Mouse (Mus musculus) liver, embryonic 14.5 days (tissue): ENCODE data around the gene Alyref. TPM values are rescaled to one million over a fixed set of nuclear protein-coding genes. Genes with fewer than 3 reads are reported as not detected.
A peak's percentile ranks its signal among the peaks of the same experiment; 100 is the strongest.

Experiments
- ATAC-seq: fragments of 200-750 bp; cut with Nextera tagmentation; 2 replicates; pipeline ENCODE4 v1.8.0; 2017; ENCODE audit warnings: moderate number of reproducible peaks, mild to moderate bottlenecking, moderate library complexity; ENCODE audit not compliant: insufficient read depth
- DNase-seq, 3 experiments: peaks; one replicate each; pipeline ENCODE4 v3.0.0-alpha.2; 2012 to 2013; ENCODE audit warnings: low read depth in 3 of 3, low spot score in 3 of 3
- H3K27ac ChIP-seq: fragments of 300-500 bp; sonication (generic); 2 replicates; pipeline ENCODE4 v1.5.1; 2014; ENCODE audit warnings: moderate library complexity, mild to moderate bottlenecking, control low read depth, inconsistent platforms
- H3K27me3 ChIP-seq: fragments of 300-500 bp; sonication (generic); 2 replicates; pipeline ENCODE4 v1.6.1; 2014; ENCODE audit warnings: mild to moderate bottlenecking, low read length, moderate library complexity; ENCODE audit not compliant: control insufficient read depth, insufficient read depth
- H3K36me3 ChIP-seq: fragments of 300-500 bp; sonication (generic); replicated peaks from 2 replicates; pipeline ENCODE4 v1.6.1; 2014; ENCODE audit warnings: low read depth; ENCODE audit not compliant: control insufficient read depth, insufficient read depth
- H3K4me1 ChIP-seq, 2 experiments: fragments of 200-500 bp in 1 of 2; fragments of 300-500 bp in 1 of 2; sonication (generic) in 1 of 2; replicated peaks; 2 replicates each; pipeline ENCODE4 v1.6.1; 2012 to 2014; ENCODE audit warnings: antibody characterized with exemption in 1 of 2, inconsistent platforms in 1 of 2, low read length in 1 of 2; ENCODE audit not compliant: control insufficient read depth in 2 of 2, insufficient read depth in 2 of 2
- H3K4me2 ChIP-seq: fragments of 300-500 bp; sonication (generic); 2 replicates; pipeline ENCODE4 v1.6.1; 2014; ENCODE audit warnings: low read depth, mild to moderate bottlenecking, control low read depth, moderate library complexity
- H3K4me3 ChIP-seq, 2 experiments: fragments of 200-500 bp in 1 of 2; fragments of 300-500 bp in 1 of 2; sonication (generic) in 1 of 2; 2 replicates each; pipeline ENCODE4 v1.5.1; 2012 to 2014; ENCODE audit warnings: low read depth in 2 of 2, low read length in 2 of 2, mild to moderate bottlenecking in 2 of 2, control low read depth in 1 of 2, inconsistent platforms in 1 of 2, moderate library complexity in 1 of 2; ENCODE audit not compliant: insufficient read depth in 1 of 2
- H3K9ac ChIP-seq: fragments of 300-500 bp; sonication (generic); replicated peaks from 2 replicates; pipeline ENCODE4 v1.6.1; 2014; ENCODE audit warnings: mild to moderate bottlenecking, control low read depth, moderate library complexity
- H3K9me3 ChIP-seq: fragments of 300-500 bp; sonication (generic); 2 replicates; pipeline ENCODE4 v1.6.1; 2016; ENCODE audit warnings: low read length, mixed read lengths; ENCODE audit not compliant: control insufficient read depth
- CTCF ChIP-seq: IDR thresholded peaks from 2 replicates; pipeline ENCODE4 v1.5.1; 2016; ENCODE audit warnings: antibody characterized with exemption, low read depth, control low read depth
- EP300 ChIP-seq: IDR thresholded peaks from 2 replicates; pipeline ENCODE4 v1.6.1; 2016; ENCODE audit warnings: antibody characterized with exemption, low read depth
- WGBS: fragments of 180-500 bp; shearing (Covaris S2); extraction: QIAGEN DNeasy Blood & Tissue Kit; methylation state at CpG from one replicate; pipeline ENCODE4 v1.1.7; 2014; ENCODE audit not compliant: insufficient replicate concordance; 5-methylcytosine and 5-hydroxymethylcytosine counted together
- polyA plus RNA-seq, 2 experiments: library from polyadenylated mRNA; depleted of rRNA in 1 of 2; stranded (reverse) in 1 of 2; unstranded in 1 of 2; fragments of >200 nt; fragmentation: Nextera tagmentation in 1 of 2; extraction: Ambion mirVana in 1 of 2; gene quantifications; 2 replicates each; pipeline versions ENCODE4 v1.2.1 to v1.2.3; 2012 to 2014

Gene Alyref
- polyA plus RNA-seq, 2 experiments, result 110 to 349 TPM

GRCm38 (mm10) chr11:120555260-120555659, 42.9 kb downstream of the Alyref start:
- no peak overlapping the region for H3K4me3 ChIP-seq
- H3K9me3 ChIP-seq, result no peaks in the 10 kb centered on the region
- H3K27me3 ChIP-seq, result no peaks in the 10 kb centered on the region
- no peak overlapping the region for H3K27ac ChIP-seq
- H3K4me2 ChIP-seq, result no peak overlapping the region
- peaks cover 2% of the 10 kb centered on the region for H3K36me3 ChIP-seq
- ATAC-seq, result no peak
- no peak for DNase-seq
- H3K4me1 ChIP-seq, result peaks cover 0 to 4% of the 10 kb centered on the region in 2 experiments; a peak in 1 of 4 replicates
- TF ChIP-seq CTCF, result no peak
- no peak for TF ChIP-seq EP300
- WGBS, result 37% methylated on average over 2 of the region's 2 CpGs
- H3K9ac ChIP-seq, result no peak overlapping the region

GRCm38 (mm10) chr11:120554834-120555233, 43.3 kb downstream of the Alyref start:
- WGBS, result 58% methylated on average over 7 of the region's 7 CpGs
- peaks cover 2 to 8% of the 10 kb centered on the region in 2 experiments; a peak in 3 of 4 replicates for H3K4me1 ChIP-seq
- H3K4me3 ChIP-seq, result no peak overlapping the region
- no peak for DNase-seq
- ATAC-seq, result no peak
- H3K9me3 ChIP-seq, result no peaks in the 10 kb centered on the region
- no peaks in the 10 kb centered on the region; the same call in 1 of the 2 replicates for H3K36me3 ChIP-seq
- H3K27ac ChIP-seq, result no peak overlapping the region
- H3K9ac ChIP-seq, result no peak overlapping the region
- H3K27me3 ChIP-seq, result no peaks in the 10 kb centered on the region
- H3K4me2 ChIP-seq, result no peak overlapping the region
- TF ChIP-seq EP300 (no peak), CTCF (no peak)

GRCm38 (mm10) chr11:120552736-120553135, 45.4 kb downstream of the Alyref start:
- no peaks in the 10 kb centered on the region for H3K36me3 ChIP-seq
- no peak overlapping the region for H3K9ac ChIP-seq
- H3K4me1 ChIP-seq, result peaks cover 14 to 22% of the 10 kb centered on the region in 2 experiments
- H3K27me3 ChIP-seq, result no peaks in the 10 kb centered on the region
- no peak overlapping the region for H3K4me2 ChIP-seq
- 62% methylated on average over 5 of the region's 5 CpGs for WGBS
- DNase-seq (no peak), ATAC-seq (no peak)
- H3K4me3 ChIP-seq, result no peak overlapping the region
- TF ChIP-seq CTCF (no peak), EP300 (no peak)
- H3K27ac ChIP-seq, result no peak overlapping the region
- H3K9me3 ChIP-seq, result no peaks in the 10 kb centered on the region

- Histone ChIP-seq H3K36me3 (no peaks in the 10 kb centered on the region), H3K27me3 (no peaks in the 10 kb centered on the region), H3K4me3 (peak within 1 kb of the TSS; percentile 55 to 82), H3K4me1 (peaks cover 14 to 26% of the 10 kb centered on the region in 2 experiments), H3K9me3 (no peaks in the 10 kb centered on the region), H3K4me2 (peak within 1 kb of the TSS; percentile 73), H3K27ac (no peak within 1 kb of the TSS), H3K9ac (peak within 1 kb of the TSS; percentile 2)
- TF ChIP-seq CTCF (no peak), EP300 (no peak)
- no peak for ATAC-seq
- DNase-seq, result no peak
- 89% methylated on average over 28 of the region's 28 CpGs for WGBS
Measured at GRCm38 (mm10) chr11:120550810-120551440, 47.2 kb downstream of the Alyref start, which contains the start of gene Ppp1r27. TSS of gene Ppp1r27 (minus strand) at chr11:120551132.

- Histone ChIP-seq H3K4me3 (peak overlapping the region; percentile 55 to 82), H3K9ac (peak overlapping the region; percentile 2), H3K27ac (no peak overlapping the region), H3K4me1 (peaks cover 14 to 26% of the 10 kb centered on the region in 2 experiments), H3K9me3 (no peaks in the 10 kb centered on the region), H3K36me3 (no peaks in the 10 kb centered on the region), H3K4me2 (peak overlapping the region; percentile 73), H3K27me3 (no peaks in the 10 kb centered on the region)
- ATAC-seq (no peak), DNase-seq (no peak)
- 67% methylated on average over 11 of the region's 11 CpGs for WGBS
- TF ChIP-seq CTCF (no peak), EP300 (no peak)
Measured at GRCm38 (mm10) chr11:120549986-120550809, 48.0 kb downstream of the Alyref start.
